Mouse (Mus musculus): ENCODE measurements around the gene Gm4201.
"Not testable (repeated sequence)": the region's sequence is repeated elsewhere in the genome, so short reads cannot be mapped to it uniquely, and the experiment has no call there.

Gm4201 gene

GRCm38 (mm10) chr7:22565243-22565642 lies at the start of gene Gm4201:
Gene Gm4201, minus strand, starts transcription at chr7:22565343.
- DNase-seq (ENCODE audit: low read depth, low spot score), result not testable (repeated sequence)

GRCm38 (mm10) chr7:22588027-22588426 lies 22.9 kb upstream of the Gm4201 start, which contains the start of gene Gm4565:
Gene Gm4565, minus strand, starts transcription at chr7:22588127.
- not testable (repeated sequence) for DNase-seq (ENCODE audit: low read depth, low spot score)

GRCm38 (mm10) chr7:22534787-22535186 lies 30.4 kb downstream of the Gm4201 start, which contains the start of gene Gm8677:
Gene Gm8677, minus strand, starts transcription at chr7:22534887.
- DNase-seq (ENCODE audit: low read depth, low spot score), result not testable (repeated sequence)

GRCm38 (mm10) chr7:22522667-22523066 lies 42.5 kb downstream of the Gm4201 start, which contains the start of gene Vmn1r152:
Gene Vmn1r152, plus strand, starts transcription at chr7:22522967.
- not testable (repeated sequence) for DNase-seq (ENCODE audit: low read depth, low spot score)
